Comparison of ENCODE assay signal across 20 mouse cellular contexts in the genomic region with DNA sequence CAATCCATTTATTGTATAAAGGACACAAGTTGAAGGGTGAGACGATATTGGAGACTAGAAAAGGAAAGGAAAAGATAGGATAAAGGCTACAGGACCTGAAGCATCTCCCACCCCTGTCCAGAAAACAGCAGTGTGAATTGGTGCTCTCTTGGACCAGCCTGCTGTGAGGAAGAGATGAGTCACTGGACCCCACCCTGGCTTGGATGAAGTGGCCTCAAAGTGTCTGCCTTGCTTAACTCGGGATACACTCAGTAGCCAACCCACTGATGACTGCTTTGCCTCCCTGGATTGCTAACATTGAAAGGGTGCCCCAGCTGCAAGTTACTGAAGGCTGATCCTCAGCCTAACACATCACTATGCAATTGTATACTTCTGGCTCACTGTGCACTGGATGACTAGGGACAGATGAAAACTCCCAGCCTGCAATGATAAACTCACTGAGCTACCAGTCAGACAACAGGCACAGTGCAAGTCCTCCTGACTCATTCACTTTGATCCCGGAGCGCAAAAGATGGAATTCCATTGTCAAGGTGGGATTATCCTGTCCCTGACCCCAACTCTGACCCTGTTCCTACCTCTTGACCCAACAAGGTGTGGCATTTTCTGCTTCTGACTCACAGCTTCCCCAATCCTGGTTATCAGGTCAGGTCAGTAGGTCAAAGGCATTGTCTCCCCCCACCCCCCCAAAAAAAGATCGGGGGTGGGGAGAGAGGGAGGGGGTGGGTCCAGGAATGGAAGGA. TPM values are rescaled to one million over a fixed set of nuclear protein-coding genes. Genes with fewer than 3 reads are reported as not detected.
DNase-seq lines count a peak whose midpoint lies in the region; ATAC-seq and TF ChIP-seq lines count a peak whose summit lies in the region.
"Had no signal": no experiment of that assay in that cellular context is flagged by ENCODE, and none has a peak within 500 bp of the region (broad histone marks: within the 10 kb centered on the region; RNA-seq: fewer than 3 reads in every experiment).

No protein-coding gene starts in this region.

- 69% methylated on average over 5 of the region's 5 CpGs for WGBS in forebrain, embryonic 14.5 days

- H3K9me3 ChIP-seq in forebrain, embryonic 14.5 days (replicated peaks; ENCODE audit: control insufficient read depth, low read length) = no peaks in the 10 kb centered on the region
- H3K9me3 ChIP-seq: embryonic facial prominence, embryonic 12.5 days; limb, embryonic 15.5 days; liver, embryonic 15.5 days had no signal

- H3ac ChIP-seq in C2C12 (ENCODE audit: control insufficient read depth, insufficient read length, low read depth) = no peak overlapping the region

- H3K27ac ChIP-seq in gastrocnemius, adult 2 months = no peak overlapping the region
- H3K27ac ChIP-seq in forebrain, embryonic 14.5 days (ENCODE audit: low read depth, low read length) = no peak overlapping the region
- H3K27ac ChIP-seq: embryonic facial prominence, embryonic 12.5 days; hindbrain, postnatal 0 days; kidney, postnatal 0 days; limb, embryonic 15.5 days; liver, embryonic 15.5 days had no signal

- H3K79me3 ChIP-seq in C2C12 (ENCODE audit: low read depth) = no peaks in the 10 kb centered on the region

- H3K36me3 ChIP-seq in C2C12 (ENCODE audit: control insufficient read depth, insufficient read depth) = no peaks in the 10 kb centered on the region
- no peaks in the 10 kb centered on the region for H3K36me3 ChIP-seq in forebrain, embryonic 14.5 days (ENCODE audit: control insufficient read depth, insufficient read depth, low read length)
- H3K36me3 ChIP-seq: embryonic facial prominence, embryonic 12.5 days; liver, embryonic 15.5 days had no signal

- no peaks in the 10 kb centered on the region for H3K79me2 ChIP-seq in C2C12 (ENCODE audit: control insufficient read depth, insufficient read depth)

- intact Hi-C loops in gastrocnemius, adult 2 months (cut with DNase I) = no loop called here
- intact Hi-C loops in heart, postnatal 10 days (cut with DNase I) = no loop called here

- no peak overlapping the region for H3K4me2 ChIP-seq in forebrain, embryonic 14.5 days (ENCODE audit: low read length)
- H3K4me2 ChIP-seq: embryonic facial prominence, embryonic 12.5 days; limb, embryonic 15.5 days; liver, embryonic 15.5 days had no signal

- no peak for ATAC-seq in forebrain, embryonic 14.5 days
- ATAC-seq: CD4-positive, CD25-positive, alpha-beta regulatory T cell, adult 4 months; forebrain, embryonic 16.5 days; hindbrain, postnatal 0 days had no signal

- no peak overlapping the region for H3K4me3 ChIP-seq in gastrocnemius, adult 2 months
- H3K4me3 ChIP-seq in C2C12 (ENCODE audit: insufficient read depth, poor library complexity, severe bottlenecking) = no peak overlapping the region
- H3K4me3 ChIP-seq in forebrain, embryonic 14.5 days (ENCODE audit: low read depth, low read length) = no peak overlapping the region
- H3K4me3 ChIP-seq: embryonic facial prominence, embryonic 12.5 days; limb, embryonic 15.5 days; liver, embryonic 15.5 days had no signal

- H3K27me3 ChIP-seq in C2C12 (ENCODE audit: control insufficient read depth, insufficient read depth, insufficient read length) = no peaks in the 10 kb centered on the region
- no peaks in the 10 kb centered on the region for H3K27me3 ChIP-seq in forebrain, embryonic 14.5 days (replicated peaks; ENCODE audit: control insufficient read depth, insufficient read depth, low read length)
- H3K27me3 ChIP-seq: embryonic facial prominence, embryonic 12.5 days; limb, embryonic 15.5 days; liver, embryonic 15.5 days had no signal

- no peaks in the 10 kb centered on the region for H3K4me1 ChIP-seq in forebrain, embryonic 14.5 days (ENCODE audit: control insufficient read depth, insufficient read depth, low read length)
- H3K4me1 ChIP-seq: limb, embryonic 15.5 days had no signal

- no peak for TF ChIP-seq CTCF in gastrocnemius, adult 2 months (IDR thresholded peaks at IDR 0.05)
- TF ChIP-seq CTCF in C2C12 (IDR thresholded peaks at IDR 0.05; ENCODE audit: control insufficient read depth, insufficient read depth, insufficient read length) = no peak

- no peak overlapping the region for H3K9ac ChIP-seq in forebrain, embryonic 14.5 days (ENCODE audit: low read length)
- H3K9ac ChIP-seq: embryonic facial prominence, embryonic 12.5 days; limb, embryonic 15.5 days; liver, embryonic 15.5 days had no signal

- peak; percentile 56 for DNase-seq in gastrocnemius, adult 2 months
- no peak for DNase-seq in gastrocnemius, postnatal 10 days
- DNase-seq in 3134 (ENCODE audit: extremely low read depth, insufficient read length, low spot score) (peak; percentile 47), ZHBTc4 (ENCODE audit: low read depth, low spot score) (peak; percentile 41)
- no peak for DNase-seq in heart, postnatal 10 days
- DNase-seq in left cerebral cortex, adult 9 months (ENCODE audit: low spot score in 2 of 2) = no peak
- no peak for DNase-seq in forebrain, embryonic 14.5 days (ENCODE audit: low spot score)
- DNase-seq: cerebellum, adult 9-11 months; kidney, adult 11 months; midbrain, embryonic 14.5 days; spleen, adult 18-20 months; thymus, adult 2 months had no signal

TF ChIP-seq in C2C12, 6 proteins besides CTCF, POLR2A, EP300 and RAD21:
- TF ChIP-seq FOSL1 (IDR thresholded peaks at IDR 0.05; ENCODE audit: insufficient read depth, low read length, poor library complexity, severe bottlenecking) = no peak
- no peak for TF ChIP-seq MAX (IDR thresholded peaks at IDR 0.05)
- TF ChIP-seq MYOD1 (IDR thresholded peaks at IDR 0.05; ENCODE audit: control insufficient read depth, insufficient read length, low read depth) = no peak
- TF ChIP-seq USF1 (IDR thresholded peaks at IDR 0.05; ENCODE audit: low read depth) = no peak
- TF ChIP-seq CEBPB (IDR thresholded peaks at IDR 0.05; ENCODE audit: low read depth) = peak; percentile 9
- TF ChIP-seq MYOG (IDR thresholded peaks at IDR 0.05; ENCODE audit: control insufficient read depth, extremely low read depth, insufficient read length) = no peak

RNA-seq across cellular contexts. Expression of a gene that starts 6.8 kb away (rescaled TPM):
- 100 to 1,000 TPM; 186 to 246 TPM for total RNA-seq in gastrocnemius, adult 2 months (2021)
- total RNA-seq in gastrocnemius, postnatal 10 days (2021) = 100 to 1,000 TPM; 146 to 147 TPM
- 89.2 TPM for polyA plus RNA-seq in C2C12 (2012; fragmentation: generic; extraction: Trizol)
- 100 to 1,000 TPM; 111 to 137 TPM for total RNA-seq in heart, postnatal 10 days (2021)
- 74.2 and 76.3 TPM in 2 replicates for polyA plus RNA-seq in forebrain, embryonic 14.5 days (2014; fragmentation: Nextera tagmentation; extraction: Ambion mirVana)

Comparison
In these comparisons a context has a peak if more than half of its experiments do, and no peak if none do; other contexts are left out.
1. DNase-seq: peak in gastrocnemius, adult 2 months (single experiment), 3134 (single experiment) and ZHBTc4 (single experiment); none in gastrocnemius, postnatal 10 days (single experiment), heart, postnatal 10 days (0 of 2), left cerebral cortex, adult 9 months (0 of 2) and forebrain, embryonic 14.5 days (single experiment).